Mouse (Mus musculus): ENCODE results near the gene Wdr24.
A peak's percentile ranks its signal among the peaks of the same experiment; 100 is the strongest.

Wdr24 gene

GRCm38 (mm10) chr17:25808028-25808427 is 15.4 kb upstream of the Wdr24 start:
- DNase-seq, result no peak

GRCm38 (mm10) chr17:25808789-25809605 is 14.4 kb upstream of the Wdr24 start, which contains the start of gene Fbxl16:
Fbxl16 (plus strand) TSS chr17:25809085.
- DNase-seq, result peak; percentile 94

GRCm38 (mm10) chr17:25809606-25810340 is 13.7 kb upstream of the Wdr24 start:
- DNase-seq, result no peak

GRCm38 (mm10) chr17:25810890-25811289 is 12.5 kb upstream of the Wdr24 start:
- DNase-seq, result no peak

- DNase-seq, result peak; percentile 91
These were observed 10.0 kb upstream of the Wdr24 start for GRCm38 (mm10) chr17:25813471-25813870.

- DNase-seq, result no peak
These were observed 5.8 kb upstream of the Wdr24 start for GRCm38 (mm10) chr17:25817662-25818061.

GRCm38 (mm10) chr17:25818851-25819780 is 4.3 kb upstream of the Wdr24 start:
- peak; percentile 46 for DNase-seq

GRCm38 (mm10) chr17:25824362-25825142 is 1.1 kb downstream of the Wdr24 start:
- DNase-seq, result no peak

GRCm38 (mm10) chr17:25825311-25825710 is 1.9 kb downstream of the Wdr24 start:
- no peak for DNase-seq

GRCm38 (mm10) chr17:25825984-25826570 is 2.6 kb downstream of the Wdr24 start:
- no peak for DNase-seq

- DNase-seq, result no peak
These were observed 3.6 kb downstream of the Wdr24 start for GRCm38 (mm10) chr17:25827011-25827410.

- DNase-seq, result no peak
These were observed 4.3 kb downstream of the Wdr24 start for GRCm38 (mm10) chr17:25827546-25828222.

- DNase-seq, result no peak
These were observed 4.8 kb downstream of the Wdr24 start for GRCm38 (mm10) chr17:25828223-25828594.

- DNase-seq, result peak; percentile 91
These were observed 5.5 kb downstream of the Wdr24 start, which contains the start of gene Jmjd8 for GRCm38 (mm10) chr17:25828712-25829557. Jmjd8 (plus strand) TSS chr17:25828867.

GRCm38 (mm10) chr17:25829558-25830017 is 6.2 kb downstream of the Wdr24 start:
- DNase-seq, result peak; percentile 6

GRCm38 (mm10) chr17:25830200-25830753 is 6.8 kb downstream of the Wdr24 start:
- no peak for DNase-seq

GRCm38 (mm10) chr17:25830806-25831431 is 7.5 kb downstream of the Wdr24 start:
- no peak for DNase-seq

- no peak for DNase-seq
These were observed 8.2 kb downstream of the Wdr24 start for GRCm38 (mm10) chr17:25831451-25832281.

All from embryo, embryonic 11 days (tissue).